Mouse (Mus musculus) common myeloid progenitor, adult 5-6 weeks (primary cell): ENCODE data around the gene Wnt7a. TPM values are rescaled to one million over a fixed set of nuclear protein-coding genes. Genes with fewer than 3 reads are reported as not detected.
A peak's percentile ranks its signal among the peaks of the same experiment; 100 is the strongest.

Experiments
- ATAC-seq: replicated peaks from 2 replicates; pipeline ENCODE4 v1.8.0; 2016; ENCODE audit warnings: low read depth, mild to moderate bottlenecking, moderate TSS enrichment, inconsistent platforms; ENCODE audit not compliant: poor library complexity, severe bottlenecking
- total RNA-seq: library from RNA; stranded (forward); fragments of 200-1000, 187-1606 nt; gene quantifications from 2 replicates; pipeline ENCODE4 v1.2.3, GENCODE M21; 2017

The Wnt7a gene
- not detected in 2 replicates for total RNA-seq

DNA sequence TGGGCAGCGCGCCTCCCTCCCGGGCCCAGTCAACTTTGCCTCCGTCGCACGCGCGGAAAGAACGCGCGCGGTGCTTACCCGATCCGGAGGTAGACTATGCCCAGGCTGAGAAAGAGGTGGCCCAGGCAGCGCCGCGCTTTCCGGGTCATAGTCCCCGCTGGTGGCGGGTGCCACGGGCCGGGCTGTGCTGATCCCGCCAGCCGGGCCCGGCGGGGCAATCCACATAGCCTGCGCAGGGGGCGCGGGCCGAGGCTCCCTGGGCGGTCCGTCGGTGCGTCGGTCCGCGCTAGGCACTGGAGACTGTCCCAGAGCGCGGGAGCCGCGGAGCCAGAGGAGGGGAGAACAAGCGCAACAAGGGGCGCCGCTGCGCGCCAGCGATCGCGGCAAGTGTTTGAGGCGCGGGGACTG lies at the start of gene Wnt7a:
Gene Wnt7a (minus strand): TSS at position 403 of the 408 bp plus-strand sequence.
- ATAC-seq = no peak

- ATAC-seq = peak; percentile 73
These were observed 48.3 kb upstream of the Wnt7a start for GRCm38 (mm10) chr6:91459471-91459870.

DNA sequence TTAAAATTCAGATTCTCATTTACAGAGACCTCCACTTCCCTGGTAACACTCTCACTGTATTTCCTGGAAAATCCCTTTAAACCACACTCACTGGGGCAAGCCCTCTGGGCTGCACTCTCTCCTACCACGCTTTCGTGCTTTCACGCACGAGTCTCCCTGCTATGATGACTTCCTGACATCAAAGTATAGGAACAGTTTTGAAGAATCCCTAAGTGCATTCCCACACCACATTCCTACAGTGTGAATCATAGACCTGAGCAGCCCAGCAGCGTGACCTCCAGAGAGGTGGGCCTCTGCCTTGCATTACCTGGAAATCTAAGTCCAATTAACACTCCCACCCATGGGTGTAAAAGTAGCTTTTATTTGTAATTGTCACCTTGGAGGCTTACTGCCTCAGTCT lies 43.4 kb upstream of the Wnt7a start:
- no peak for ATAC-seq

DNA sequence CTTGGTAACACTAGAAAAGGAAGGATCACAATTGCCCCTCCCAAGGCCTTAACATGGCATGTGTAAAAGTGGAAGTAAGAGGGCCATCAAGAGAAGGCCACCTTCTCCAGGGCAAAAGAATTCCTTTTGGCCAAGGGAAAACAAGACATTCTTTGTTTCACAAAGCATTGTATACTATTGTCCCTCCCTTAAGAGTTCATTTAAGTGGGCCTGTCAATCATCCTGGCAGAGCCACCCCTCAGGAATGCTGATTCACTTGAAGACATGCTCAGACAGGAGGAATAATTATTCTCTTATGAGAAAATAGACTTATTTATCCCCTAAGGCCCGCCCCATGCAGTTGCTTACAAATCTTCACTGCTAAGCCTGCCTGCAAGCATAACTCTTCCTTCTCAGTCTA lies 40.9 kb upstream of the Wnt7a start:
- no peak for ATAC-seq

DNA sequence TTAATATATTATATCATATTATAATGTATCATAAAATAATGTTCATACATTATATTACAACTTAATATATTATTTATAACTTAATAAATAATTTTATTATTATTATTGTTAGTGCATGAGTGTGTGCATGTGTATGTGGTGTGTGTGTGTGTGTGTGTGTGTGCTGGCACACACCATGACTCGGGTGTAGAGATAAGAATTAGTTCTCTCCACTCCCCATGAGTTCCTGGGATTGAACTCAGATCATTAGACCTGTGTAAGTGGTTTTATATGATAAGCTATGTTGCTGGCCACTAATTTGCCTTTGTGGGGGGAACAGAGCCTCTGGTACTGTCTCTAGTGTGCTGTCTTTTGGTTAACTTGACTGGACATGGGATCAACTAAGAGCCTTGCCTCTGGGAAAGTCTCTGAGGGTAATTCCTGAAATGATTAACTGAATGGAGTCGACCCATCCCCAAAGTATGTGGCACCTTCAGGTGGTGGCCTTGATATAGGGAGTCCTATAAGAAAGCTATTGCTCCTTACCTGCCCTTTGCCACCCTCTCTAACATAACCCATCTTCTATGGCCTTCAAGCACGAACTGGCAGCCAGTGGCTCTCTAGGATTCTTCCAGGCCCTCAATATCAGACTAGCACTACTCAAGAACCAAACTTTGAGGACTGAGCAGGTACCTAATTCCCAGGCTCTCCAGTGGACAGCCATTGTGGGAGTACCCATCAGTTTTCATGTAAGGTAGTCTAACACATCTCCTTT lies 38.5 kb upstream of the Wnt7a start:
- ATAC-seq = no peak

GRCm38 (mm10) chr6:91445316-91445715 lies 34.2 kb upstream of the Wnt7a start:
- ATAC-seq = no peak

GRCm38 (mm10) chr6:91441145-91441662 lies 30.0 kb upstream of the Wnt7a start:
- peak; percentile 45 for ATAC-seq

DNA sequence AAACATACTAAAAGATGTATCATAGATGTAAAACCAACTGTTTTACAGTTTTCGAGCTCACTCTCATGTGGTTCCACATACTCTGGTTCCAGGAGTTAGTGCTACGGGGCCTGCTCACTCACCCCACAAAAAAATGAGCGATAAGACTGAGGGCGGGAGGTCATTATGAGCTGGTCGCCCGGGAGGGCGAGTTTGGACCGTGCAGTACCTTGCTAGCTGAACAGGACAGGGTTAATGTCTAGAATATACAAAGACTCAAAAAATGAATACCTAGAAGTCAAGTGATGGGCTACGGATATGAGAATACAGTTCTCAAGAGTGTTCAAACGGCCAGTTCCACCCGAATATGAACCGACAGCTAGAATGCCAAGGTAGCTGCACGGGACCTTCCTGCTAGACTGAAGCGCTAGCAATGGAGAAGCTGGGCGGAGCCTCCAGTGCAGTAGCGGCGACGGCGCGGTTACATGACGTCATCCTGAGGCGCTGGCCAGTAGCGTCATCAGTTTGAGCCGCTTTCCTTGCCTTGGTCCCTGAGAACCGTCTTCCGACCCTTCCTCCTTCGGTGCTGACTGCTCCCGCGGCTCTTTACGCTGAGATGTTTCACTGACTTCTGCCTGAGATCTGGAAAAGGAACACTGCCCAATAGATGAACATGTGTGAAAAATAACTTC lies 29.4 kb upstream of the Wnt7a start:
- ATAC-seq = peak; percentile 97

DNA sequence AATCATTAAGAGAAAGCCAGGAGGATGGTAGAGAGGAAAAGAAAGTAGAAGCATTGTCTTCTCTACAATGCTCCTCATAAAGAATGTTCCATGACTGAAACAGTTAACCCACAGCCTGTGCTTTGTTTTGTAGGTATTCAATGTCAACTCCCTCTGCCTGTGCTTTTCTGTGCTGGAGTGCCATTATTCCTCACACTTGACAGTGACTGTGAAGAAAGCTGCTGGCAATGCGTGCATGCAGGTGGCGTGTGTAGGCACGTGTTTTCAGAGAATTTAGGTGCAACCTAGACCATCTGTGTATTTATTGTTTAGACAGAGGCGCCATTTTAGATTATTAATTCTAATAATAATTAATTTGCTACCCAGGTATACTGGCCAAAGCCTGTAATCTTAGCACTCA lies 13.0 kb upstream of the Wnt7a start:
- no peak for ATAC-seq

DNA sequence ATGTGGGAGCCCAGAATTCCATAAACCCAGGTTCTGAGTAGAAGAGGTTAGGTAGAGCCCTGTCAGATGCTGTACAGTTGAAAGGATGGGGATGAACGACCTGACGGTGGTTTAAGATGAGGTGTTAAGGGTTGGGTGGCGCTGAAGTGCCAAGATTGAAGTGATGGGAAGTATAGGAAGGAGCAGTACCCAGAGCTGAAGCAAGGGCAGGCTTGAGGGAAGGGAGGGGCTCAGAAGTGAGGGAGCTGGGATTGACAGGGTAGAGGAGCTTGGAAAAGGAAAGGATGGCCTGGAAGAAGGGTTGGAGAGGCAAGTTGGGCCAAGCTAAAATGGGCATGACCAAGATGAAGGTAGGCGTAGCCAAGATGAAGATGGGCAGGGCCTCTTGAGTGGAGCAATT lies 10.5 kb upstream of the Wnt7a start:
- no peak for ATAC-seq

DNA sequence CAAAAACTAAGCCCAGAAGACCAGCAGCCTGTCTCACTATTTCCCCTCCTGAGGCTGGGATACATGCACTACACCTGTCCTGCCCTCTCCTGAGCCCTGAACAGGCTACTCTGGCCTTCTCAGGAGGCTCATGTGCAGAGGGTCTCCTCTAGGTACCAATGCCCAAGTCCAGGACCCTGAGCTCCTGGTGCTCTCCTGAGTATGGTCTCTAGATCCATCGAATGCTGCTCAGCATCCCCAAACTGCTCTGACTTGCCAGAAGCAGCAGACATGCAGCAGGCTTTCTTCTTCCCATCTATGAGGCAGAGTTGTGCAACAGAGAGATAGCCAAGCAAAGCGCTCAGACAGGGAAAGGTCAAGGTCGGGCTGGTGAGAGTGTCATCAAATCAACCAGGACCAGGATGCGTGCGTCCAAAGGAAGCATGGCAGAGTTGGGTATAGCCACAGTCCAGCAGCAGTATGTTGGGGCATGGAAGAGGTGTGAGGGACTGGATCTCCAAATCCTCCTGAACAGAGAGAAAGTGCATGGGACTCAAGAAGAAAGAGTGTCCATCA lies 6.2 kb upstream of the Wnt7a start:
- ATAC-seq = no peak

DNA sequence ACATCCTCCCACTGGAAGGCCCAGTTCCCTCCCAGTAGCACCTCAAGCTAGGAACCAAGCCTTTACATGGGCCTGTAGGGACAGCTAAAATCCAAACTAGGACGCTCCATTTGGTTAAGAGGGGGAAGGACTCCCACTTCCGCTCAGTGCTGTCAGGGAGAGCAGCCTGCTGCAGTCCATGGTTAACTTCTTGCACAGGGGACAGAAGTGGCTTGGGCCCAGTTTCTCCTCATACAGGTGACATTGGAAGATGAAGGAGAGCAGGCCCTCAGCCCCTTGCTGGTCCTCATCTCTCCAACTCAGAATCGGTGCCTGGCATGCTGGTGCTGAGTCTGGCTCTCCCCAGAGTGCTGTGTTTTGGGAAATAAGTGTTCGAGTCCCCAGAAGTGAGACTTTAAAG lies 5.0 kb upstream of the Wnt7a start:
- ATAC-seq = no peak

GRCm38 (mm10) chr6:91414890-91415289 lies 3.7 kb upstream of the Wnt7a start:
- ATAC-seq = peak; percentile 44; the same call in 1 of the 2 replicates

DNA sequence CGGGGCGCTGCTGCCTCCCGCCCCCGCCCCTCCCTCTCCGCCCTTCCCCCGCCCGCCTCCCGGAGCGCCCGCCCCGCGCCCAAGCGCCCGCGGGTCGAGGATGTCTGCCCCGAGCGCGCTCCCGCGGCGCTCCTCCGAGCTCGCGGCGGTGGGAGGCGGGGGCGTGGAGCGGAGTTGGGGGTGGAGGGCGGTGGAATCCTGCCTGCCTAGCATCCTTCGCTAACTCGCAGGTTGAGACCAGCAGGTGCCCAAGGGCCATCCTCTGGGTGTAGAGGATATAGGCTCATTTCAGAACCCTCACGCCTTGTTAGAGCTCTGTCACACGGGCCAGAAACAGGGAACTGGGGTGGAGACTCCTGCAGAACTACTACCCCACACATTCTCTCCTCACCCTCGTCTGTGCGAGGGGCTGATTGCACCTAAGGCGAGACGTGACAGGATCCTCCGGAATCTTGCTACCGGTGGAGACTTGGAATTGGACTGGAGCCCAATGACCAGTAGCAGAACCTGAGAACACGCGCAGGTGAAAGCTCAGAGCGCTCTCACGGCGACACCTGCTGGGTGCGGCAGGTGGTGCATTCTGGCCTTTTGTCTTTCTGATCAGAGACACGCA lies 312 bp upstream of the Wnt7a start:
- ATAC-seq = peak; percentile 66

GRCm38 (mm10) chr6:91410168-91410780 lies 889 bp downstream of the Wnt7a start:
- ATAC-seq = no peak

DNA sequence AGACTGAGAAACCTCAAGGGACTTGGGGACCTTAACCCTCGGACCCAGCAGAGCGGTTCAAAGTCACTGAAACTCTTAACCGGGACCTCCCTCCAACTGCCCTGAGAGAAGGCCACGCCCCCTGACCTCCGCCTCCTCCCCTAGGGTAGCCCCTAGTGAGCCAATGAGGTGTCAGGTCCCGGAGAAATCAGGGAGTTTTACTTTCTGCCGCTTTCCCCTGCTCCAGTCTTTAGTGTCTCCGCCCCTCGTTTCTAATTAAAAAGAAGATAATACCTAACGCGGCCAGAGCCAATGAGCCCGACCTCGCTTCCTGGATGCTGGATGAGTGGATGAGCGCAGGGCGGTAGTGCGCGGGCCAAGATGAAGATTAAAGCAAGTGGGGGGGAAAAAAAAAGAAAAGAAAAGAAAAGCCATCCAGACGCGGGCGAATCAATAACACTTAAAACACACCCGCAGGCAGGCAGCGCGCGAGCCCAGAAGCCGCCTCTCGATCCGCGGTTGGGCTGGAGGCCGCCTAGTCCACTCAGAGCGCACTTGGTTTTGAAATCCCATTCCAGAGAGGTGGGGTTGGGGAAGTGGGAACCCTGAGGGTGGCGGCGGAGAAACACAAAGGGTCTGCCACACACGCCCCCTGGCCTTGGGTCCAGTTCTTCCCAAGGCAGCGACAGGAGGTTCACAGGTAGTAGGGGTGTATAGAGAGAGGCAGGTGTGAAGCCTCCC lies 1.6 kb downstream of the Wnt7a start:
- peak; percentile 10; the same call in 1 of the 2 replicates for ATAC-seq

- no peak for ATAC-seq
These were observed 2.5 kb downstream of the Wnt7a start for GRCm38 (mm10) chr6:91408616-91409015.

DNA sequence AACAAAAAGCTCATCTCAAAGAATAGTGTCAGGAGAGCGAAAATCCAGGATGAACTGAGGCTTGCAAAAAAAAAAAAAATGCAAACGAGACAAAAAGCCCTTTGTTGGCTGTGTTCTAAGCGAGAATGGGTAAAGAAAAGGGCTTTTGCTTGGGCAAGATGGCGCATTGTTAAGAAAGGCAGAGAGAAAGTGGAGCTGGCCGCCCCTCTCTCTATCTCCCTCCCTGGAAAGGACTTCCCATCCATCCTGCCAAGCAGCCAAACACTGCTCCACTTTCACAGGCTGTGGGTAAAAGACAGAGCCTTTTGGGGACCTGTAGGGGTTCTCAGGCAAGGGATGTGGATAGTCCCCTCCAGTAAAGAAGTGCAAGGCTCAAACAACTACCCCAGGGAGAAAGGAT lies 9.6 kb downstream of the Wnt7a start:
- ATAC-seq = no peak

DNA sequence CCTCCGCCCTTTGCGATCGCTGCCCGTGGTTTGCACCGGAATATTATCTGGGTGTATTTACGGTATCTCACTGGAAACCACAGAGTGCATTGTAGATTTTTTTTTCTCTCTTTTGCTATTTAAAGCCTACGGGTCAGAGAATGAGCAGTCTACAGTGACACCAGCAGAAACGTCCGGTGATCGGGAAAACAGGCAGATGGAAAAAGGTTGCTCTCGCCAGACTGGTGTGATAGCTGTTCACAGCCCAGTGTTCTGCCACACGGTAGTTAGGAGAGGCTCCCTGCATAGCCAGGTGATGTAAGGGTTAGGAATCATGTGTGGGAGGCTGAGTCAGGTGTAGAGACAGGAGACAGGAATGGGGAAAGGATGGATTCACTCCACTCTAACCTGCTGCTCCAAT lies 10.6 kb downstream of the Wnt7a start:
- peak; percentile 42; the same call in 1 of the 2 replicates for ATAC-seq
